Mouse (Mus musculus) CH12.LX (cell line): Measurements from ENCODE around the gene Apopt1. TPM values are rescaled to one million over a fixed set of nuclear protein-coding genes. Genes with fewer than 3 reads are reported as not detected.

Experiments
- DNase-seq: peaks from one replicate; pipeline ENCODE4 v3.0.0-alpha.2; 2013; ENCODE audit errors: extremely low read depth
- H3K27ac ChIP-seq: 2 replicates; pipeline ENCODE4 v1.5.1; 2012; ENCODE audit warnings: low read depth, mild to moderate bottlenecking, control low read depth, moderate library complexity; ENCODE audit not compliant: insufficient read depth
- H3K27me3 ChIP-seq: replicated peaks from 2 replicates; pipeline ENCODE3; 2012; ENCODE audit warnings: inconsistent platforms
- H3K36me3 ChIP-seq, 2 experiments: replicated peaks in 1 of 2; 2 replicates each; pipeline versions ENCODE3 to v1.6.1; 2012; ENCODE audit warnings: inconsistent platforms in 1 of 2, low read length in 1 of 2, mild to moderate bottlenecking in 1 of 2, mixed read lengths in 1 of 2, moderate library complexity in 1 of 2; ENCODE audit not compliant: control insufficient read depth in 1 of 2, insufficient read depth in 1 of 2
- H3K4me1 ChIP-seq, 2 experiments: 2 replicates each; pipeline ENCODE4 v1.6.1; 2012; ENCODE audit warnings: inconsistent platforms in 1 of 2, moderate library complexity in 1 of 2; ENCODE audit not compliant: insufficient read depth in 2 of 2, control insufficient read depth in 1 of 2
- H3K4me2 ChIP-seq: 2 replicates; pipeline ENCODE4 v1.6.1; 2012; ENCODE audit warnings: low read depth, mild to moderate bottlenecking, control low read depth; ENCODE audit not compliant: poor library complexity, insufficient read depth, severe bottlenecking
- H3K4me3 ChIP-seq, 3 experiments: fragments of 150-350 bp in 1 of 3; sonication (generic) in 1 of 3; replicated peaks in 1 of 3; 2 replicates each; pipeline versions ENCODE3 to v1.5.1; 2011 to 2012; ENCODE audit warnings: low read depth in 2 of 3, low read length in 2 of 3, mild to moderate bottlenecking in 2 of 3, moderate library complexity in 2 of 3, control low read depth in 1 of 3, improper control_type of control experiment in 1 of 3, inconsistent platforms in 1 of 3, mixed read lengths in 1 of 3; ENCODE audit not compliant: poor library complexity in 1 of 3
- H3K79me2 ChIP-seq: replicated peaks from 2 replicates; pipeline ENCODE4 v1.6.1; 2012; ENCODE audit warnings: mild to moderate bottlenecking, moderate library complexity; ENCODE audit not compliant: control insufficient read depth, poor library complexity, insufficient read depth, severe bottlenecking; ENCODE audit errors: extremely low read depth
- H3K9ac ChIP-seq: 2 replicates; pipeline ENCODE4 v1.6.1; 2012; ENCODE audit warnings: low read depth, mild to moderate bottlenecking, control low read depth, moderate library complexity; ENCODE audit not compliant: insufficient read depth
- H3K9me3 ChIP-seq: replicated peaks from 2 replicates; pipeline ENCODE3; 2012; ENCODE audit warnings: low read length, inconsistent platforms, mixed read lengths
- CHD1 ChIP-seq: IDR thresholded peaks from 2 replicates; pipeline ENCODE4 v1.6.1; 2012; ENCODE audit warnings: low read depth, low read length, improper control_type of control experiment, inconsistent platforms
- E2F4 ChIP-seq: IDR thresholded peaks from 2 replicates; pipeline ENCODE4 v1.6.1; 2011; ENCODE audit warnings: low read depth, low read length, improper control_type of control experiment; ENCODE audit not compliant: insufficient replicate concordance
- EP300 ChIP-seq: IDR thresholded peaks from 2 replicates; pipeline ENCODE4 v1.6.1; 2011; ENCODE audit warnings: low read length, improper control_type of control experiment
- ETS1 ChIP-seq: conservative IDR thresholded peaks from 2 replicates; pipeline ENCODE4 v1.6.1; 2012; ENCODE audit warnings: low read depth, mild to moderate bottlenecking, inconsistent platforms, low read length, improper control_type of control experiment, moderate library complexity
- GABPA ChIP-seq: IDR thresholded peaks from 2 replicates; pipeline ENCODE4 v1.6.1; 2012; ENCODE audit warnings: low read depth, low read length, improper control_type of control experiment, inconsistent platforms; ENCODE audit not compliant: insufficient replicate concordance
- IRF4 ChIP-seq: IDR thresholded peaks from 2 replicates; pipeline ENCODE4 v1.6.1; 2014; ENCODE audit warnings: low read depth, mild to moderate bottlenecking, inconsistent platforms, low read length, improper control_type of control experiment
- JUND ChIP-seq: conservative IDR thresholded peaks from 2 replicates; pipeline ENCODE4 v1.6.1; 2011; ENCODE audit warnings: low read depth, low read length, improper control_type of control experiment
- MAFK ChIP-seq: IDR thresholded peaks from 2 replicates; pipeline ENCODE4 v1.6.1; 2011; ENCODE audit warnings: low read length, improper control_type of control experiment; ENCODE audit not compliant: insufficient replicate concordance
- MAX ChIP-seq: IDR thresholded peaks from 2 replicates; pipeline ENCODE4 v1.6.1; 2011; ENCODE audit warnings: low read length, improper control_type of control experiment
- MAZ ChIP-seq: IDR thresholded peaks from 2 replicates; pipeline ENCODE4 v1.6.1; 2012; ENCODE audit warnings: low read depth, mild to moderate bottlenecking, inconsistent platforms, low read length, improper control_type of control experiment, moderate library complexity
- MEF2A ChIP-seq: IDR thresholded peaks from 2 replicates; pipeline ENCODE4 v1.6.1; 2014; ENCODE audit warnings: low read depth, mild to moderate bottlenecking, inconsistent platforms, low read length, improper control_type of control experiment, borderline replicate concordance
- MXI1 ChIP-seq: IDR thresholded peaks from 2 replicates; pipeline ENCODE4 v1.6.1; 2011; ENCODE audit warnings: mild to moderate bottlenecking, low read depth, low read length, improper control_type of control experiment
- MYC ChIP-seq: IDR thresholded peaks from 2 replicates; pipeline ENCODE4 v1.6.1; 2011; ENCODE audit warnings: low read depth, mild to moderate bottlenecking, improper control_type of control experiment, low read length
- NELFE ChIP-seq: IDR thresholded peaks from 2 replicates; pipeline ENCODE4 v1.6.1; 2011; ENCODE audit warnings: low read depth, low read length, improper control_type of control experiment
- NRF1 ChIP-seq: IDR thresholded peaks from 2 replicates; pipeline ENCODE4 v1.6.1; 2014; ENCODE audit warnings: low read depth, mild to moderate bottlenecking, inconsistent platforms, low read length, improper control_type of control experiment, moderate library complexity
- PAX5 ChIP-seq: IDR thresholded peaks from 2 replicates; pipeline ENCODE4 v1.6.1; 2012; ENCODE audit warnings: low read length, inconsistent platforms, mixed read lengths
- POLR2AphosphoS2 ChIP-seq: IDR thresholded peaks from 2 replicates; pipeline ENCODE4 v1.6.1; 2011; ENCODE audit warnings: low read depth, low read length, improper control_type of control experiment
- RAD21 ChIP-seq: IDR thresholded peaks from 2 replicates; pipeline ENCODE4 v1.6.1; 2011; ENCODE audit warnings: low read depth, mild to moderate bottlenecking, low read length, improper control_type of control experiment, moderate library complexity
- RCOR1 ChIP-seq: conservative IDR thresholded peaks from 2 replicates; pipeline ENCODE4 v1.6.1; 2012; ENCODE audit warnings: low read depth, mild to moderate bottlenecking, inconsistent platforms, low read length, improper control_type of control experiment
- SMC3 ChIP-seq: IDR thresholded peaks from 2 replicates; pipeline ENCODE4 v1.6.1; 2011; ENCODE audit warnings: low read depth, low read length, improper control_type of control experiment
- TCF12 ChIP-seq: IDR thresholded peaks from 2 replicates; pipeline ENCODE4 v1.6.1; 2014; ENCODE audit warnings: low read depth, mild to moderate bottlenecking, inconsistent platforms, low read length, improper control_type of control experiment
- UBTF ChIP-seq: IDR thresholded peaks from 2 replicates; pipeline ENCODE4 v1.6.1; 2012; ENCODE audit warnings: low read depth, mild to moderate bottlenecking, inconsistent platforms, low read length, improper control_type of control experiment, moderate library complexity
- USF2 ChIP-seq: conservative IDR thresholded peaks from 2 replicates; pipeline ENCODE4 v1.6.1; 2011; ENCODE audit warnings: low read depth, low read length, improper control_type of control experiment
- ZKSCAN1 ChIP-seq: IDR thresholded peaks from 2 replicates; pipeline ENCODE4 v1.6.1; 2012; ENCODE audit warnings: low read depth, inconsistent platforms, low read length, improper control_type of control experiment, borderline replicate concordance
- ZMIZ1 ChIP-seq: IDR thresholded peaks from 2 replicates; pipeline ENCODE4 v1.6.1; 2012; ENCODE audit warnings: low read depth, mild to moderate bottlenecking, inconsistent platforms, low read length, improper control_type of control experiment
- dilution Hi-C: fragments of 300-500 bp; cut with MboI; formaldehyde crosslinking; loops from 2 replicates; pipeline ENCODE4 v1.14.3; 2020; ENCODE audit warnings: low sequenced_read_pairs; ENCODE audit not compliant: extremely low pct_unique_long_range_greater_than_20kb, extremely low pct_ligation_motif_present
- in situ Hi-C: fragments of 300-500 bp; cut with MboI; formaldehyde crosslinking; loops from 3 replicates; pipeline ENCODE4 v1.14.3; 2019; ENCODE audit warnings: low sequenced_read_pairs, low pct_ligation_motif_present, low pct_unique_long_range_greater_than_20kb, mixed read lengths
- polyA plus RNA-seq: library from polyadenylated mRNA; unstranded; fragments of >175 nt; gene quantifications from 2 replicates; pipeline ENCODE4 v1.2.1, GENCODE M21; 2012; ENCODE audit warnings: low read depth; ENCODE audit not compliant: insufficient read length
- total RNA-seq, 2 experiments: library from RNA; depleted of rRNA; stranded (reverse); fragments of 300-350 nt in 1 of 2; fragments of >200 nt in 1 of 2; gene quantifications; 2 replicates each; pipeline ENCODE4 v1.2.3; 2012 to 2014

Apopt1 gene
- total and polyA plus RNA-seq, 3 experiments, result 36.0 to 49.1 (median 43.6) TPM

GRCm38 (mm10) chr12:111686390-111686789 is 26.7 kb upstream of the Apopt1 start:
- Histone ChIP-seq H3K79me2 (no peaks in the 10 kb centered on the region), H3K4me1 (peaks cover 0 to 19% of the 10 kb centered on the region in 2 experiments; a peak in 2 of 4 replicates), H3K27me3 (no peaks in the 10 kb centered on the region), H3K36me3 (peaks cover 28 to 46% of the 10 kb centered on the region in 2 experiments), H3K4me2 (no peak overlapping the region)
- in situ Hi-C loops, result no loop called here
- TF ChIP-seq PAX5 (no peak), MAFK (no peak), GABPA (no peak), IRF4 (no peak), RAD21 (no peak), TCF12 (no peak), ETS1 (no peak), MAZ (no peak), MAX (no peak), POLR2AphosphoS2 (no peak), ZKSCAN1 (no peak), ZMIZ1 (no peak), E2F4 (no peak), USF2 (no peak), MXI1 (no peak), RCOR1 (no peak), SMC3 (no peak), UBTF (no peak), JUND (no peak), NELFE (no peak)
- TF ChIP-seq, all 38 proteins: peak for 0
- Histone ChIP-seq H3K4me3 (no peak overlapping the region), H3K27ac (no peak overlapping the region), H3K9ac (no peak overlapping the region), H3K9me3 (no peaks in the 10 kb centered on the region)
- DNase-seq, result no peak
- dilution Hi-C loops, result no loop called here

- peaks cover 0 to 16% of the 10 kb centered on the region in 2 experiments; a peak in 2 of 4 replicates for H3K4me1 ChIP-seq
- H3K4me3 ChIP-seq, result no peak overlapping the region
- dilution Hi-C loops (no loop called here), in situ Hi-C loops (no loop called here)
- no peak overlapping the region for H3K9ac ChIP-seq
- no peak overlapping the region for H3K4me2 ChIP-seq
- no peak overlapping the region for H3K27ac ChIP-seq
- DNase-seq, result no peak
- no peaks in the 10 kb centered on the region for H3K79me2 ChIP-seq
- H3K36me3 ChIP-seq, result peaks cover 18 to 35% of the 10 kb centered on the region in 2 experiments
- no peaks in the 10 kb centered on the region for H3K27me3 ChIP-seq
- TF ChIP-seq CHD1 (no peak), MYC (no peak), EP300 (no peak), GABPA (no peak), MEF2A (no peak), NRF1 (no peak), UBTF (no peak), RCOR1 (no peak)
- no peaks in the 10 kb centered on the region for H3K9me3 ChIP-seq
Observed at GRCm38 (mm10) chr12:111687350-111688068, 25.6 kb upstream of the Apopt1 start.
